Mouse (Mus musculus): ENCODE data around the gene Rbfox1.

The Rbfox1 gene

GRCm38 (mm10) chr16:7034231-7034630 lies 1149.1 kb downstream of the Rbfox1 start:
- no peak for DNase-seq (ENCODE audit: low spot score in 2 of 2)

GRCm38 (mm10) chr16:7036566-7036965 lies 1151.4 kb downstream of the Rbfox1 start:
- no peak for DNase-seq (ENCODE audit: low spot score in 2 of 2)

- DNase-seq (ENCODE audit: low spot score in 2 of 2) = no peak
Observed at GRCm38 (mm10) chr16:7036988-7037387, 1151.8 kb downstream of the Rbfox1 start.

GRCm38 (mm10) chr16:7038639-7039260 lies 1153.6 kb downstream of the Rbfox1 start:
- DNase-seq (ENCODE audit: low spot score in 2 of 2) = no peak

- no peak for DNase-seq (ENCODE audit: low spot score in 2 of 2)
Observed at GRCm38 (mm10) chr16:7039404-7040367, 1154.5 kb downstream of the Rbfox1 start.

- no peak for DNase-seq (ENCODE audit: low spot score in 2 of 2)
Observed at GRCm38 (mm10) chr16:7040691-7041090, 1155.5 kb downstream of the Rbfox1 start.

- DNase-seq (ENCODE audit: low spot score in 2 of 2) = no peak
Observed at GRCm38 (mm10) chr16:7047421-7047820, 1162.3 kb downstream of the Rbfox1 start.

- DNase-seq (ENCODE audit: low spot score in 2 of 2) = no peak
Observed at GRCm38 (mm10) chr16:7049162-7049971, 1164.2 kb downstream of the Rbfox1 start.

GRCm38 (mm10) chr16:7050945-7051344 lies 1165.8 kb downstream of the Rbfox1 start:
- DNase-seq (ENCODE audit: low spot score in 2 of 2) = no peak

GRCm38 (mm10) chr16:7051991-7052390 lies 1166.8 kb downstream of the Rbfox1 start:
- DNase-seq (ENCODE audit: low spot score in 2 of 2) = no peak

- DNase-seq (ENCODE audit: low spot score in 2 of 2) = no peak
Observed at GRCm38 (mm10) chr16:7052408-7052807, 1167.3 kb downstream of the Rbfox1 start.

- DNase-seq (ENCODE audit: low spot score in 2 of 2) = no peak
Observed at GRCm38 (mm10) chr16:7057789-7058188, 1172.6 kb downstream of the Rbfox1 start.

- no peak for DNase-seq (ENCODE audit: low spot score in 2 of 2)
Observed at GRCm38 (mm10) chr16:7058556-7058955, 1173.4 kb downstream of the Rbfox1 start.

GRCm38 (mm10) chr16:7059596-7059995 lies 1174.4 kb downstream of the Rbfox1 start:
- no peak for DNase-seq (ENCODE audit: low spot score in 2 of 2)

- no peak for DNase-seq (ENCODE audit: low spot score in 2 of 2)
Observed at GRCm38 (mm10) chr16:7060864-7061263, 1175.7 kb downstream of the Rbfox1 start.

- no peak for DNase-seq (ENCODE audit: low spot score in 2 of 2)
Observed at GRCm38 (mm10) chr16:7062512-7062911, 1177.4 kb downstream of the Rbfox1 start.

GRCm38 (mm10) chr16:7067109-7067508 lies 1182.0 kb downstream of the Rbfox1 start:
- no peak for DNase-seq (ENCODE audit: low spot score in 2 of 2)

GRCm38 (mm10) chr16:7069599-7069998 lies 1184.4 kb downstream of the Rbfox1 start:
- DNase-seq (ENCODE audit: low spot score in 2 of 2) = no peak

- DNase-seq (ENCODE audit: low spot score in 2 of 2) = no peak
Observed at GRCm38 (mm10) chr16:7074786-7075185, 1189.6 kb downstream of the Rbfox1 start.

- DNase-seq (ENCODE audit: low spot score in 2 of 2) = no peak
Observed at GRCm38 (mm10) chr16:7075749-7076148, 1190.6 kb downstream of the Rbfox1 start.

GRCm38 (mm10) chr16:7076305-7076704 lies 1191.2 kb downstream of the Rbfox1 start:
- no peak for DNase-seq (ENCODE audit: low spot score in 2 of 2)

- DNase-seq (ENCODE audit: low spot score in 2 of 2) = no peak
Observed at GRCm38 (mm10) chr16:7076707-7077106, 1191.6 kb downstream of the Rbfox1 start.

Measured in spleen, postnatal 36 days (tissue).